Mouse (Mus musculus) CH12.LX (cell line): ENCODE measurements around the gene Gnb2. TPM values are rescaled to one million over a fixed set of nuclear protein-coding genes. Genes with fewer than 3 reads are reported as not detected.

Experiments
- DNase-seq: peaks from one replicate; pipeline ENCODE4 v3.0.0-alpha.2; 2013; ENCODE audit errors: extremely low read depth
- H3K27ac ChIP-seq: 2 replicates; pipeline ENCODE4 v1.5.1; 2012; ENCODE audit warnings: low read depth, mild to moderate bottlenecking, control low read depth, moderate library complexity; ENCODE audit not compliant: insufficient read depth
- H3K27me3 ChIP-seq: replicated peaks from 2 replicates; pipeline ENCODE3; 2012; ENCODE audit warnings: inconsistent platforms
- H3K36me3 ChIP-seq, 2 experiments: replicated peaks in 1 of 2; 2 replicates each; pipeline versions ENCODE3 to v1.6.1; 2012; ENCODE audit warnings: inconsistent platforms in 1 of 2, low read length in 1 of 2, mild to moderate bottlenecking in 1 of 2, mixed read lengths in 1 of 2, moderate library complexity in 1 of 2; ENCODE audit not compliant: control insufficient read depth in 1 of 2, insufficient read depth in 1 of 2
- H3K4me1 ChIP-seq, 2 experiments: 2 replicates each; pipeline ENCODE4 v1.6.1; 2012; ENCODE audit warnings: inconsistent platforms in 1 of 2, moderate library complexity in 1 of 2; ENCODE audit not compliant: insufficient read depth in 2 of 2, control insufficient read depth in 1 of 2
- H3K4me2 ChIP-seq: 2 replicates; pipeline ENCODE4 v1.6.1; 2012; ENCODE audit warnings: low read depth, mild to moderate bottlenecking, control low read depth; ENCODE audit not compliant: poor library complexity, insufficient read depth, severe bottlenecking
- H3K4me3 ChIP-seq, 3 experiments: fragments of 150-350 bp in 1 of 3; sonication (generic) in 1 of 3; replicated peaks in 1 of 3; 2 replicates each; pipeline versions ENCODE3 to v1.5.1; 2011 to 2012; ENCODE audit warnings: low read depth in 2 of 3, low read length in 2 of 3, mild to moderate bottlenecking in 2 of 3, moderate library complexity in 2 of 3, control low read depth in 1 of 3, improper control_type of control experiment in 1 of 3, inconsistent platforms in 1 of 3, mixed read lengths in 1 of 3; ENCODE audit not compliant: poor library complexity in 1 of 3
- H3K79me2 ChIP-seq: replicated peaks from 2 replicates; pipeline ENCODE4 v1.6.1; 2012; ENCODE audit warnings: mild to moderate bottlenecking, moderate library complexity; ENCODE audit not compliant: control insufficient read depth, poor library complexity, insufficient read depth, severe bottlenecking; ENCODE audit errors: extremely low read depth
- H3K9ac ChIP-seq: 2 replicates; pipeline ENCODE4 v1.6.1; 2012; ENCODE audit warnings: low read depth, mild to moderate bottlenecking, control low read depth, moderate library complexity; ENCODE audit not compliant: insufficient read depth
- H3K9me3 ChIP-seq: replicated peaks from 2 replicates; pipeline ENCODE3; 2012; ENCODE audit warnings: low read length, inconsistent platforms, mixed read lengths
- BHLHE40 ChIP-seq: IDR thresholded peaks from 2 replicates; pipeline ENCODE4 v1.6.1; 2011; ENCODE audit warnings: mild to moderate bottlenecking, low read depth, low read length, improper control_type of control experiment
- CHD1 ChIP-seq: IDR thresholded peaks from 2 replicates; pipeline ENCODE4 v1.6.1; 2012; ENCODE audit warnings: low read depth, low read length, improper control_type of control experiment, inconsistent platforms
- CHD2 ChIP-seq: IDR thresholded peaks from 2 replicates; pipeline ENCODE4 v1.6.1; 2011; ENCODE audit warnings: low read length, improper control_type of control experiment
- E2F4 ChIP-seq: IDR thresholded peaks from 2 replicates; pipeline ENCODE4 v1.6.1; 2011; ENCODE audit warnings: low read depth, low read length, improper control_type of control experiment; ENCODE audit not compliant: insufficient replicate concordance
- EP300 ChIP-seq: IDR thresholded peaks from 2 replicates; pipeline ENCODE4 v1.6.1; 2011; ENCODE audit warnings: low read length, improper control_type of control experiment
- HCFC1 ChIP-seq: IDR thresholded peaks from 2 replicates; pipeline ENCODE4 v1.6.1; 2012; ENCODE audit warnings: low read depth, mild to moderate bottlenecking, inconsistent platforms, low read length, improper control_type of control experiment
- IRF4 ChIP-seq: IDR thresholded peaks from 2 replicates; pipeline ENCODE4 v1.6.1; 2014; ENCODE audit warnings: low read depth, mild to moderate bottlenecking, inconsistent platforms, low read length, improper control_type of control experiment
- MEF2A ChIP-seq: IDR thresholded peaks from 2 replicates; pipeline ENCODE4 v1.6.1; 2014; ENCODE audit warnings: low read depth, mild to moderate bottlenecking, inconsistent platforms, low read length, improper control_type of control experiment, borderline replicate concordance
- MXI1 ChIP-seq: IDR thresholded peaks from 2 replicates; pipeline ENCODE4 v1.6.1; 2011; ENCODE audit warnings: mild to moderate bottlenecking, low read depth, low read length, improper control_type of control experiment
- MYC ChIP-seq: IDR thresholded peaks from 2 replicates; pipeline ENCODE4 v1.6.1; 2011; ENCODE audit warnings: low read depth, mild to moderate bottlenecking, improper control_type of control experiment, low read length
- NELFE ChIP-seq: IDR thresholded peaks from 2 replicates; pipeline ENCODE4 v1.6.1; 2011; ENCODE audit warnings: low read depth, low read length, improper control_type of control experiment
- RAD21 ChIP-seq: IDR thresholded peaks from 2 replicates; pipeline ENCODE4 v1.6.1; 2011; ENCODE audit warnings: low read depth, mild to moderate bottlenecking, low read length, improper control_type of control experiment, moderate library complexity
- SIN3A ChIP-seq: IDR thresholded peaks from 2 replicates; pipeline ENCODE4 v1.6.1; 2012; ENCODE audit warnings: low read length, improper control_type of control experiment, inconsistent platforms
- SMC3 ChIP-seq: IDR thresholded peaks from 2 replicates; pipeline ENCODE4 v1.6.1; 2011; ENCODE audit warnings: low read depth, low read length, improper control_type of control experiment
- TCF12 ChIP-seq: IDR thresholded peaks from 2 replicates; pipeline ENCODE4 v1.6.1; 2014; ENCODE audit warnings: low read depth, mild to moderate bottlenecking, inconsistent platforms, low read length, improper control_type of control experiment
- ZNF384 ChIP-seq: IDR thresholded peaks from 2 replicates; pipeline ENCODE4 v1.6.1; 2012; ENCODE audit warnings: low read depth, low read length, improper control_type of control experiment, inconsistent platforms
- dilution Hi-C: fragments of 300-500 bp; cut with MboI; formaldehyde crosslinking; loops from 2 replicates; pipeline ENCODE4 v1.14.3; 2020; ENCODE audit warnings: low sequenced_read_pairs; ENCODE audit not compliant: extremely low pct_unique_long_range_greater_than_20kb, extremely low pct_ligation_motif_present
- in situ Hi-C: fragments of 300-500 bp; cut with MboI; formaldehyde crosslinking; loops from 3 replicates; pipeline ENCODE4 v1.14.3; 2019; ENCODE audit warnings: low sequenced_read_pairs, low pct_ligation_motif_present, low pct_unique_long_range_greater_than_20kb, mixed read lengths
- polyA plus RNA-seq: library from polyadenylated mRNA; unstranded; fragments of >175 nt; gene quantifications from 2 replicates; pipeline ENCODE4 v1.2.1, GENCODE M21; 2012; ENCODE audit warnings: low read depth; ENCODE audit not compliant: insufficient read length
- total RNA-seq, 2 experiments: library from RNA; depleted of rRNA; stranded (reverse); fragments of 300-350 nt in 1 of 2; fragments of >200 nt in 1 of 2; gene quantifications; 2 replicates each; pipeline ENCODE4 v1.2.3; 2012 to 2014

The Gnb2 gene
- total and polyA plus RNA-seq, 3 experiments = 264 to 480 (median 327) TPM

GRCm38 (mm10) chr5:137553898-137554297 is 20.6 kb upstream of the Gnb2 start:
- dilution Hi-C loops = no loop called here
- no peak for DNase-seq
- Histone ChIP-seq H3K9ac (no peak overlapping the region), H3K9me3 (peaks cover 13% of the 10 kb centered on the region), H3K27ac (no peak overlapping the region), H3K4me2 (0 out of 2 replicates have a peak overlapping the region, but pooled peaks have one; percentile 9), H3K36me3 (no peaks in the 10 kb centered on the region), H3K27me3 (peaks cover 76% of the 10 kb centered on the region), H3K79me2 (no peaks in the 10 kb centered on the region), H3K4me1 (peaks cover 0 to 2% of the 10 kb centered on the region in 2 experiments; a peak in 1 of 4 replicates), H3K4me3 (no peak overlapping the region)
- TF ChIP-seq RAD21 (no peak), SMC3 (no peak), BHLHE40 (no peak), IRF4 (no peak), ZNF384 (no peak), EP300 (no peak), MXI1 (no peak), MYC (no peak), TCF12 (no peak), SIN3A (no peak), CHD2 (no peak), HCFC1 (no peak), CHD1 (no peak), E2F4 (no peak), MEF2A (no peak)
- in situ Hi-C loops = no loop called here

GRCm38 (mm10) chr5:137553411-137553837 is 20.1 kb upstream of the Gnb2 start, which contains the start of gene Actl6b:
TSS of gene Actl6b (plus strand) at chr5:137553517.
- Histone ChIP-seq H3K4me1 (peaks cover 0 to 2% of the 10 kb centered on the region in 2 experiments; a peak in 1 of 4 replicates), H3K4me2 (peak within 1 kb of the TSS; percentile 9; the same call in 1 of the 2 replicates), H3K36me3 (no peaks in the 10 kb centered on the region)
- TF ChIP-seq NELFE (no peak), IRF4 (peak; percentile 18; the same call in 1 of the 2 replicates)
- TF ChIP-seq, all 38 proteins: peak for 1
- Histone ChIP-seq H3K4me3 (no peak within 1 kb of the TSS), H3K27ac (no peak within 1 kb of the TSS), H3K9ac (no peak within 1 kb of the TSS), H3K9me3 (peaks cover 13% of the 10 kb centered on the region), H3K27me3 (peaks cover 73% of the 10 kb centered on the region), H3K79me2 (no peaks in the 10 kb centered on the region)
- dilution Hi-C loops (no loop called here), in situ Hi-C loops (no loop called here)
- no peak for DNase-seq
